14 mouse cellular contexts compared by ENCODE assay signal in genomic region chr16:74061951-74062350, GRCm38 (mm10).
"Had no signal": no experiment of that assay in that cellular context is flagged by ENCODE, and none has a peak within 500 bp of the region (broad histone marks: within the 10 kb centered on the region; RNA-seq: fewer than 3 reads in every experiment).

No protein-coding gene starts in this region.

- H3K27ac ChIP-seq: left cerebral cortex, adult 2 months; liver, embryonic 13.5 days; midbrain, embryonic 10.5 days; midbrain, embryonic 13.5 days had no signal

- H3K4me3 ChIP-seq: left cerebral cortex, adult 2 months; liver, embryonic 13.5 days; megakaryocyte, embryonic 14.5 days; midbrain, embryonic 10.5 days; midbrain, embryonic 13.5 days had no signal

- H3K9ac ChIP-seq: liver, embryonic 13.5 days; midbrain, embryonic 13.5 days had no signal

- H3K4me2 ChIP-seq: liver, embryonic 13.5 days; midbrain, embryonic 13.5 days had no signal

- H3K9me3 ChIP-seq: liver, embryonic 13.5 days; midbrain, embryonic 10.5 days; midbrain, embryonic 13.5 days had no signal

- H3K27me3 ChIP-seq: liver, embryonic 13.5 days; megakaryocyte, embryonic 14.5 days; midbrain, embryonic 13.5 days had no signal

- ATAC-seq: intestine, postnatal 0 days; midbrain, embryonic 13.5 days; midbrain, embryonic 16.5 days had no signal

- H3K4me1 ChIP-seq: liver, embryonic 13.5 days; megakaryocyte, embryonic 14.5 days; midbrain, embryonic 10.5 days; midbrain, embryonic 13.5 days had no signal

- H3K36me3 ChIP-seq: liver, embryonic 13.5 days; midbrain, embryonic 10.5 days; midbrain, embryonic 13.5 days had no signal

- DNase-seq: kidney, adult 8-10 months; kidney, postnatal 10 days; kidney, postnatal 36 days; layer of hippocampus, postnatal 36 days; liver, embryonic 13.5 days; lung, postnatal 36 days; thymus, adult 18-20 months; thymus, postnatal 36 days had no signal
